Mouse (Mus musculus) small intestine, adult 2 months (tissue): ENCODE results near the gene Pcgf5.
A peak's percentile ranks its signal among the peaks of the same experiment; 100 is the strongest.

ENCODE experiments used
- CTCF ChIP-seq: fragments of 200-500 bp; IDR thresholded peaks from 2 replicates; pipeline ENCODE4 v1.5.1; 2012; ENCODE audit warnings: low read depth, mild to moderate bottlenecking, control low read depth, inconsistent platforms, low read length, moderate library complexity, mixed read lengths; ENCODE audit not compliant: insufficient replicate concordance, insufficient read length; ENCODE audit errors: extremely low read depth
- POLR2A ChIP-seq: fragments of 200-500 bp; IDR thresholded peaks from 2 replicates; pipeline ENCODE4 v1.6.1; 2012; ENCODE audit warnings: low read depth, mild to moderate bottlenecking, control low read depth, inconsistent platforms, low read length, moderate library complexity

GRCm38 (mm10) chr19:36439894-36440714, 92.0 kb downstream of the Pcgf5 start:
- TF ChIP-seq CTCF (peak; percentile 60; the same call in 1 of the 2 replicates), POLR2A (no peak)
